Mouse (Mus musculus): ENCODE data around the gene Spc24. TPM values are rescaled to one million over a fixed set of nuclear protein-coding genes. Genes with fewer than 3 reads are reported as not detected.

Spc24 gene
- polyA plus RNA-seq, 1 experiment, result 3.0 TPM

- DNase-seq (ENCODE audit: low spot score), result no peak
Measured at GRCm38 (mm10) chr9:21749382-21750118, 10.6 kb downstream of the Spc24 start.

- no peak for DNase-seq (ENCODE audit: low spot score)
Measured at GRCm38 (mm10) chr9:21748491-21748890, 11.6 kb downstream of the Spc24 start.

DNA sequence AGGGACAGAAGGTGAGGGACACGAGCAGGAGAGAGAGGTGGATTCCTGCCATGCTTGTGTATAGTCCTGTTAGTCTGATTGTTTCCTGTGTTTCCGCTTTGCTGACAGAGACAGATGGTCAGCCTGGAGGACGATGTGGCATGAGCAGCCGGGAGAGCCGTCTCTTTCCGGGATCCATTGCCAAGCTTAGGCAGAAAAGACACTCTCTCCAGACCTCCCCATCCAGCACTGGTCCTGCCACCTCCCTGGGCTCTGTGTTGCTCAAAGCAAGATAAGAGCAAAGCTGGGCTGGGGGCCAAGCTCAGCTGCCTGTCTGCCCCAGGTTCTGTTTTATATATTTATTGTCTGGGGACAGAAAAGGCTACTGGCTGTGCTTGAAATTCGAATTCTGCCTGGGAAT, 12.1 kb downstream of the Spc24 start:
- DNase-seq (ENCODE audit: low spot score), result no peak

DNA sequence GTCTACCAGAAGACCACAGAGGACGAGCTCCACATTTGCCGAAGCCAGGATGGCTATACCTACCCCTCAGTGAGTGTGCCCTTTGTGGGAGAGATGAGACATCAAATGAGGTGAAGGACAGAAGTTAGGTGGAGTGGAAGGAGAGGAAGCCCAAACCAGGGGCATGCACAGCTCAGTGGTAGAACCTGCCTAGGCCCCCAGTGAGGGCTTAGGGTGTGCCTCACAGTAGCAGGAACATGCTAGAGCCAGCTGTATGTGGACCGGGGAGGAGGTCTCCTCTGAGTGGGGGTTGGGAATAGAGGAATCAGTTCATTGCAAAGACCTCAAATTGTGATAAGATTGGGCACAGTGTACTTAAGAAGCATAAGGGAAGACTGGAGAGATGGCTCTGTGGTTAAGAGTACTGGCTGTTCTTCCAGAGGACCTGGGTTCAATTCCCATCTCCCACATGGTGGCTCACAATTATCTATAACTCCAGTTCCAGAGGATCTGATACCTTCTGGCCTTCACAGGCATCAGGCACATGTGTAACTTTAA, 12.8 kb downstream of the Spc24 start:
- no peak for DNase-seq (ENCODE audit: low spot score)

DNA sequence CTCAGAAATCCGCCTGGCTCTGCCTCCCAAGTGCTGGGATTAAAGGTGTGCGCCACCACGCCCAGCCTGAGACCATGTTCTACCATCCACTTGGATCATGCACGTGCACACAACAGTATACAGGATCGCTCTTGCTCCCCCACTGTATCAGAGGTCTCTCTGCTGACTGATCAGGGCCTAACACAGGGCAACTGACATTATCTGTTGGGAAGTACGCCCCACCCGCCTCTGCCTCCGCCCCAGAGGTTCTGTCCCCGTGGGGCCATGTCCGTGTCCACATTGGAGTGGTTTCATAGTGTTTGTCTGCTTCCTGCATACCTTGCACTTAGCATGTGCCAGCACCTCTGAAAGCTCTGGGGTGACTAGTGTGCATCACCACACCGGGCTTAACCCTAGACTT, 18.6 kb downstream of the Spc24 start:
- DNase-seq (ENCODE audit: low spot score), result no peak

- no peak for DNase-seq (ENCODE audit: low spot score)
Measured at GRCm38 (mm10) chr9:21740427-21740826, 19.7 kb downstream of the Spc24 start.

GRCm38 (mm10) chr9:21738776-21739175, 21.3 kb downstream of the Spc24 start:
- no peak for DNase-seq (ENCODE audit: low spot score)

DNA sequence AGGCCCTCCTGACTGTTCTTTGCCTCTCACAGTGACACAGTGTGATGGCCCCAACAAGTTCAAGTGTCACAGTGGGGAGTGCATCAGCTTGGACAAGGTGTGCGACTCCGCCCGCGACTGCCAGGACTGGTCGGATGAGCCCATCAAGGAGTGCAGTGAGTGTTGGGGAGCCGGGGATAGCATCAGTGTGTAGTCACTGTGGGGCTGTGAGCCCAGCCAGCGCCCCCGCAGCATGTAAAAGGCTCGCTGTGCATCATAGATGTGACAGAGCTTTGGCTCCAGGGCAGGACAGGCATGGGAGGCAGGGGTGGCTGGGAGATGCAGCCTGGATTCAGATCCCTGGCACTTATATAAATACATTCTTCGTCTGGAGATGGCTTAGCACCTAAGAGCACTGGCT, 22.9 kb downstream of the Spc24 start:
- DNase-seq (ENCODE audit: low spot score), result no peak

DNA sequence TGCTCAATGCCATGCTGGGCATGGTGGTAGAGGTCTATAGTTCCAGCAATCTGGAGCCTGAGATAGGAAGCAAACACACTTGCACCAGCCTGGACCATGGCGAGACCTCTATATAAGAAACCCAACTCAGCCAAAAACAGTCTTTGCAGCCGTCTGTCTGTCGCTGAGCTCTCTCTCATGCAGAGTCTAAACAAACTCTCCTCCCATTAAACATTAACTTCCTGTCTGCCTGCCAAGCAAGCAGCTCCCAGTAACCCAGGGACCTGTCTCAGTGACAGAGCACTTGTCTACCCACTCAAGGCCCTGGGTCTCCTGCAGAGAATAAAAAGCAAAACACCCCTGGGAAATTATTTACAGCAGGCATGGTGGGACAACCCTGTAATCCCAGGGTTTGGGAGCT, 23.5 kb downstream of the Spc24 start:
- DNase-seq (ENCODE audit: low spot score), result no peak

DNA sequence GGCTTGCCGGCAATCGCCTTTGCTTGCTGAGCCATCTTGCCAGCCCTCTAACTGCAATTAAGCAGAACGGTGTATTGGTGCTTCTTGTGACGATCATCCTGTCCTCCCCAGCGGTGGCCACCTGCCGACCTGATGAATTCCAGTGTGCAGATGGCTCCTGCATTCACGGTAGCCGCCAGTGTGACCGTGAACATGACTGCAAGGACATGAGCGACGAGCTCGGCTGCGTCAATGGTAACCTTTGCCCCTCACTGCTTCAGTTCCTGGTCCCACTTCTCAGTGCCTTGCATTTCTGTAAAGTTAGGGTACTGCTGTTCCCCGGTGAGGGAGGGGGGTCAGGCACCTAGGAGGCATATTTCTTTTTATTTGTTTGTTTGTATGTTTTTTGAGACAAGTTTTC, 25.0 kb downstream of the Spc24 start:
- DNase-seq (ENCODE audit: low spot score), result no peak

DNA sequence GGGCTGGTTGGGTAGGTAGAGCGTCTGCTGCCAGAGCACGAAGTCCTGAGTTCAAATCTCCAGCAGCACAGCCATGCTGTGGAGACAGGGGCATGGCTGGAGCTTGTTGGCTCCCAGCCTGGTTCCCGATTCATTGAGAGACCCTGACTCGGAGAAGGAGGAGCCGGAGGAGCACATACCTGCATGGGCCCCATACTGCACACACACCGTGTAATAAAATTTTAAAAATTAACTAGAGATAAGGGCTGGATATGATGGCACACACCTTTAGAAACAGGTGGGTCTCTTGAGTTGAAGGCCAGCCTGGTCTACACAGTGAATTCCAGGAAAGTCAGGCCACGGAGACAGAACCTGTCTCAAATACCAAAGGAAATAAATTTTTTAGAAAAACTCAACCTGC, 26.1 kb downstream of the Spc24 start:
- DNase-seq (ENCODE audit: low spot score), result no peak

DNA sequence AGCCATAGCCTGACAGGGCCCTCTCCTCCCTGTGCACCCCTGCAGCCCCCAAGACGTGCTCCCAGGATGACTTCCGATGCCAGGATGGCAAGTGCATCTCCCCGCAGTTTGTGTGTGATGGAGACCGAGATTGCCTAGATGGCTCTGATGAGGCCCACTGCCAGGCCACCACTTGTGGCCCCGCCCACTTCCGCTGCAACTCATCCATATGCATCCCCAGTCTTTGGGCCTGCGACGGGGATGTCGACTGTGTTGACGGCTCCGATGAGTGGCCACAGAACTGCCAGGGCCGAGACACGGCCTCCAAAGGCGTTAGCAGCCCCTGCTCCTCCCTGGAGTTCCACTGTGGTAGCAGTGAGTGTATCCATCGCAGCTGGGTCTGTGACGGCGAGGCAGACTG, 26.7 kb downstream of the Spc24 start:
- no peak for DNase-seq (ENCODE audit: low spot score)

DNA sequence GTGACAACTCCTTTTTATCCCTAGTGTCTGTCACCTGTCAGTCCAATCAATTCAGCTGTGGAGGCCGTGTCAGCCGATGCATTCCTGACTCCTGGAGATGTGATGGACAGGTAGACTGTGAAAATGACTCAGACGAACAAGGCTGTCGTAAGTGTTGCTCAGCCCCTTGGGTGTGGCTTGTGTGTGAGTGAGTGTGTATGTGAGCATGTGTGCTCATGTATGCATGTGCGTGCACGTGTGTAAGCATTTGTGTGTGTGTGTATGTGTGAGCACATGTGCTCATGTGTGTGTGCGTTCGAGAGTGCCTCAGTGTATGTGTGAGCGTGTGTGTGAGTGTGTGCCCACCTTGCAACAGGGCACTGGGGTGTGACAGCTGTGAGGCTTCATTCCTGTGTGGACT, 27.8 kb downstream of the Spc24 start:
- no peak for DNase-seq (ENCODE audit: low spot score)

GRCm38 (mm10) chr9:21729264-21729663, 30.8 kb downstream of the Spc24 start:
- no peak for DNase-seq (ENCODE audit: low spot score)

GRCm38 (mm10) chr9:21728261-21728832, 31.8 kb downstream of the Spc24 start:
- DNase-seq (ENCODE audit: low spot score), result no peak

DNA sequence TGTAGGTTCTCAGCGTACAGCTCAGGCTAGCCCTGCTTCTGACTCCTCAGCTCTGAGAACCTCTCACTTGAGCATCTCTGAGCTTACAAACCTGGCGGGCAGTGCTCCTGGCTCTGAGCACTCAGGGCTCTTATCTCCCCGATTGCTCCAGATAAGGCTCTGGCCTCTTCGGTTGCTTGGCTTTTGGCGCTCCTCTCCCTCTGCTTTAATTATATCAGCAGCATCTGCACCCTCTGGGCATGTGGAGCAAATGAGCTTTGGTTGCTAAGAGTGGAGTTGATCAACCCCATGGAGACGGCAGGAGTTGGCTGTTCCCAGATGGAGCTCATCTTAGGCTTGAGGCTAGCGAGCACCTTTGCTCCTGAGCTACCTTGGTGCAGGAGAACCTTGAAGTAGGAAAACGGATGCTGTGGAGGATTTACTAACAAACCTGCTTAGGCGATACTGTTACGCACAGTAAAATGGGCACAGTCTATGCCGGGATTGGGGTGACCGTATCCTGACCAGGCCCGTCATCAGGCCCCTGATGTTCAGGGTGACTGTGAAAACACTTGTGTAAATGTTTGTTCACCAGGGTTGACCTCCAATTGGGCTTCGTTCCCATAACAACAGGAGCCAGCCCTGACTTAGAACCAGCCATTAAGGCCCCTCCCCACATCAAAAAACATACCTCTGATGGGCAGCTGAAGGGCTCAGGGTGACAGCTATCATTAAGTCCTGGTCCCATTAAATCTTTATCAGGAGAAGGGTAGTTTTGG, 33.7 kb downstream of the Spc24 start:
- DNase-seq (ENCODE audit: low spot score), result no peak

DNA sequence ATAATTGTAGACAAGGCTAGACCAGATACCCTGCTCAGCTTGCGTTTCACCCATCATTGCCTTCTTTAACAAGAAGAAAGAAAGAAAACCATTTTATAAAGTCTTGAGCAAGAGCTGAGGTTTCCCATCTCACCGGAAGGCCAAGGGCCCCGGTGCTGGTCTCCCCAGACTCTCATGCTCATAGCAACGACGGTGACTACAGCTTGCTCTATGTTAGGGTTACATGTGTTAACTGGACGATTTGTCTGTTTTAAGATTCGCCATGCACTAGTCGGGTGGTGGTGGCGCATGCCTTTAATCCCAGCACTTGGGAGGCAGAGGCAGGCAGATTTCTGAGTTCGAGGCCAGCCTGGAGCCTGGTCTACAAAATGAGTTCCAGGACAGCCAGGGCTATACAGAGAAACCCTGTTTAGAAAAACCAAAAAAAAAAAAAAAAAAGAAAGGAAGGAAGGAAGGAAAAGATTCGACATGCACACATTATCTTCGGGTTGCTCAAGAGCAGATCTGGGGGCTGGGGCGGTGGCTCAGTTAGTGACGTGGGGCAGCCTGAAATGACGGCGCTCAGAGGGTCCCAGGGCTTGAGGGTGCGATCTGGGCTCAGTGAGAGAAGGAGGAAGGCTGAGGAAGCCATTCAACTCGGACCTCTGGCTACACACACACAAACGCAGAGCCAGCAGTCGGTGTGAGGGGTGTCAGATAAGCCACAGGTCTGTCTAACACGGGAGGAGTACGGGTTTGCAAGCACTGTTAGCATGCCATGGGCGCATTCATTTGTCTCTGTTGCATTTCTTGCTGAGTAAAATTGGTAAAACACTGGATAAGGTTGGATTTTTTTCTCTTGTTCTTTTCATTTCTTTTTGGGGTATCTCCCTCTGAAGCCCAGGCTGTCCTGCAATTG, 34.6 kb downstream of the Spc24 start:
- DNase-seq (ENCODE audit: low spot score), result no peak

GRCm38 (mm10) chr9:21724147-21724536, 36.0 kb downstream of the Spc24 start:
- DNase-seq (ENCODE audit: low spot score), result peak; percentile 77

DNA sequence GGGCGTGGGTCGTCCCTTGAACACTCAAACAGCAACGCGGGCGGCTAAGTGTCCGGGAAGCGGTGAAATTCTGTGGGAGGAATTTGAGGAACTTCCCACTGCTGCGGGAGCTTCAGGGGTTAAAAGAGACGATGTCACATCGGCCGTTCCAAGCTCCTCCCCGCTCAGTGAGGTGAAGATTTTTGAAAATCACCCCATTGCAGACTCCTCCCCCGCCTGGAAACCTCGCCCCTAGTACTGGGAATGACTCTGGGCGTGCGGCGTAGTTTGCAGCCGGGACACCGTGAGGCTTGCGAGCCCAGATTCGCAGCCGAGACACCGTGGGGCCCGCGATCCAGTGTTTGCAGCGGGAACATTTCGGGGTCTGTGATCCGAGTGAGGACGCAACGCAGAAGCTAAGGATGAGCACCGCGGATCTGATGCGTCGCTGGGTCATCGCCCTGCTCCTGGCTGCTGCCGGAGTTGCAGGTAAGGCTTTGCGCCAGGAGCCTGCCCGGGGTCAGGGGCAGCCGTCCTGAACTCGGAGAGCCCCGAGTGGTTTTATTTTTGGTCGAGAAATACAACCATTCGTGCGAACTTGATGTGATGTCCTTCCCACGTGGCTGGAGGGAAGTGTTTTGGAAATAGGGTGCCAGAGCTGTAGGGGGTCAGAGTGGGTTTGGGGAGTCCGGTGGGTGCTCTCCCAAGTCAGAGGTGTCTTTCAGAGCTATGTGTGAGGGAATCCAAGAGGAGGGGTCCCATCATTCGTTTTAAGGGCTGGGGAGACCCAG, 36.5 kb downstream of the Spc24 start, which contains the start of gene Ldlr:
TSS of gene Ldlr (plus strand) at position 107 of the 770 bp plus-strand sequence.
- peak; percentile 83 for DNase-seq (ENCODE audit: low spot score)

DNA sequence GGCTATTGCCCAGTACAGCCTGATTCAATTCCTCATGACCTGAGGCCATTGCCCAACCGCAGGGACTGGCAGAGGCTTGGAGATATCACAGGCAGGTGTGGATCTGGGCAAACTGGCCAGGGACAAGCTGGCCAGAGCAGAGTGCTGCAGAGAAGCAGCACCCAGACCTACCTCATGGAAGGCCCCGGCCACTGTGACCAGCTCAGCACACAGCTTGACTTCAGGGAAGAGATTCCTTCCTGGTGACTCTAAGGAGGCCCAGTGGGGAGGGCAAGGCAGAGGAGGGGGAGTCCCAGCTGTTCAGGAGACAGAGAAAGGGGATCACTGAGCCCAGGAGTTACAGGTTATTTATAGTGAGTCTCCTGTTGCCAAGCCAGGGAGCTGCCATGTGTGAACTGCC, 39.1 kb downstream of the Spc24 start:
- DNase-seq (ENCODE audit: low spot score), result no peak

- DNase-seq (ENCODE audit: low spot score), result no peak
Measured at GRCm38 (mm10) chr9:21717015-21717414, 43.1 kb downstream of the Spc24 start.
